Mouse (Mus musculus): Measurements from ENCODE around the gene Rabepk.
"Not testable (repeated sequence)": the region's sequence is repeated elsewhere in the genome, so short reads cannot be mapped to it uniquely, and the experiment has no call there.

Gene Rabepk

DNA sequence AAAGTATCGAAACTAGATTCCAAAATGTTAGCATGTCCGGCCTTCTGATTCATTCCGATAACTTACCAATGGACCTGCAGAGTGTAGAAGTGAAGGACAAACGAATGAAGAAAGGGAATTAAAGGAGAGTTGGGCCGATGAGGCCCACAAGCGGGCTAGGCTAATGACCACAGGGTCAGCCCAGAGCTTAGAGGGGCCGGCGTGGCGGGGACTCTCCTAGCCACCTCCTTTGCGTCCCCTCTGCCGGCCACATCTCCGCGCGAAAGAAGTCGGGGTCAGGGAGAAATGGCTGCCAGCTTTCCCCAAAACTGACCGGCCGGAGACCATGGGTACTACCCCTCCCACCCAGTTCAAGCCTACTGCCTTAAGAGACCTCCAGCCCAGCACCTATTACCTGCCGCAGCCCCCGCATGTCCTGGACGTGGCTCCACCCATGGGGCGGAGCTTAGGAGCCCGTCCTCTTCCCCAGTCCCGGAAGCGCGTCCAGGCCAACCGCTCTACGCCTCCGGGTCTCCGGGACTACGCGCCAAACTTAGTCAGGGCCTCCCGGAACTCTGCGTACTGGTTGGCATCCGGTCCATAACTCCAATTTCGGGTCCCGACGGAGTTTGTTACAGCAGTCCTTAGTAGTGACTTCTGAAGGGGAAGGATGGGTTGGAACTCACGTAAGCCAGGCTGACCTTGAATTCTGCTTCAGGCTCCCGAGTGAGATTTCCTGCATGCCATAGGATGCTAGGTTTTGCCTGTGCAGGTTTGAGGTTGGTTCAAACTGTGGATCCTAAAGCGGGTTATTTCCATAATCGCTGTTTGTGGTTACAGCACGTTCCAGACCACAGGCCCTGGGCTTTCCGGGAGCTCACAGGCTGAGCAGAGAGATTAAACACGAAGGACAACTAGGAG, at the start of gene Rabepk:
Gene Rabepk, minus strand, starts transcription at position 556 of the 900 bp plus-strand sequence.
- DNase-seq (ENCODE audit: low spot score) = peak; percentile 90

DNA sequence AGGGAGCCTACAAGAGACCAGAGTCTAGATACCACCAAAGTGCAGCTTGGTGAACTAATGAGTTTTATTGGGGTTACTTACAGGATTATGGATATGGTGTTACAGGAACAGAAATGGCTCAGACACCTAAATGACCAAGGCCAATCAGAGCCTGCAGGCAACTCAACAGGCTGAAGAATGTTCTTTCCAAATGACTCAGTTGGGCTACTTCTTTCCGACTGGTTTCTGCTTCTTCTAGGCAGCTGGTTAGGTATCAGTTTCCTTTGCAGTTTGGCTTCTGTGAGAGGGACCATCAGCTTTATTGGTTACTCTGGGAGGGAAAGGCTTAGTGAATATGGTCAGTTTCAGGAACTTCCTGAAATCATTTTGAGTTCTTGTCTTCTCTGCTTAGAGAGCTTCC, 48.0 kb upstream of the Rabepk start:
- no peak for DNase-seq (ENCODE audit: low spot score)

DNA sequence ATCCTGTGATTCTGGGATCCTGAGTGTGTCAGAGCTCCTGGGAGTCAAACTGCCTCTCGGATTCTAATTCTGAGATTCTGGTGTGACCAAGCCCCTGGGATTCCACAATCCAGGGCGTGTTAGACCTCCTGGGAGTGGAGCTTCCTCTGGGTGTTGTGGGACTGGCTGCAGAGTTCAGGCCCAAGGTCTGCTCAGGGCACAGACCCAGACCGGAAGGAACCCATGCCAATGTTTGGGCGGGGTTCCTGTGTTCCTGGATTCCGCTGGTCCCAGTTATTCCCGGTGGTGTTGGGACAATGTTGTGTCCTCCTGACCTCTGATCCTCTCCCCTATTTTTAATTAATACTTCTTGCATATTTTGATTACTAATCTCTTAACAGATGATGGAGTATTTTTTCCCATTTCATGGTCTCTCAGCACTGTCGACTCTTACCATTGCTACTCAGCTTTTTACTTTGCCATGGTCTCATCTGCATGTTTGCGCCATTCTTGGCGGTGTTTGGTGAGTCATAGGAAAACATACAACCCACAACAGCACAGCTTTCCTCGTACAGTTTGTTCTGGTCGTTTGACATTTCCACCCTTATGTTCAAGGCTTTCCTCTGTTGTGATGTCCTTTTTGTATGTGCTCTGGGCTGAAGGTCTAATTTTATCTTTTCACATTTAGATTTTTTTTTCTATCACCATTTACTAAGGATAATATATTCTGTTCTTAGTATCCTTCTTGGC, 43.7 kb upstream of the Rabepk start:
- no peak for DNase-seq (ENCODE audit: low spot score)

DNA sequence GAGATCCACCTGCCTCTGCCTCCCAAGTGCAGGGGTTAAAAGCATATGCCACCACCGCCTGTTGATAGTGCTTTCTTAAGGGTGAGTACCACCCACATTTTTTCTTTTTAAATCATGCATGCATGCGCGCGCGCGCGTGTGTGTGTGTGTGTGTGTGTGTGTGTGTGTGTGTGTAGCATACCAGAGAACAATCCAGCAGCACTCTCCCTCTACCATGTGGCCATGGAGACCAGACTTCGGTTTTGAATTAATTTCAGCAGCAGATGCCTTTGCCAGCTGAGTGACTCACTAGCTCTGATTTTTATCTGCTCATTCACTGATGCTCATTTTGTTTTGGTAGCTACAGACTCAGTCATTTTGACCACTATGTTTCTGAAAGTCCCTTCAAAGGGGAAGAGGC, 42.0 kb upstream of the Rabepk start:
- no peak for DNase-seq (ENCODE audit: low spot score)

DNA sequence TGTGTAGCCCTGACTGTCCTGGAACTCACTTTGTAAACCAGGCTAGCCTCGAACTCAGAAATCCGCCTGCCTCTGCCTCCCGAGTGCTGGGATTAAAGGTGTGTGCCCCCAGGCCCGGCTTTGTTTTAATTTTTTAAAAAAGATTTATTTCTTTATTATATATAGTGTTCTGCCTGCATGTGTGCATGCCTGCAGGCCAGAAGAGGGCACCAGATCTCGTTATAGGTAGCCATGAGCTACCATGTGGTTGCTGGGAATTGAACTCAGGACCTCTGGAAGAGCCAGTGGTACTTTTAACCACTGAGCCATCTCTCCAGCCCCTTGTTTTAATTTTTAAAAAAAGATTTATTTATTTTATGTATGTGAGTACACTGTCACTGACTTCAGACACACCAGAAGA, 40.4 kb upstream of the Rabepk start:
- not testable (repeated sequence) for DNase-seq (ENCODE audit: low spot score)

DNA sequence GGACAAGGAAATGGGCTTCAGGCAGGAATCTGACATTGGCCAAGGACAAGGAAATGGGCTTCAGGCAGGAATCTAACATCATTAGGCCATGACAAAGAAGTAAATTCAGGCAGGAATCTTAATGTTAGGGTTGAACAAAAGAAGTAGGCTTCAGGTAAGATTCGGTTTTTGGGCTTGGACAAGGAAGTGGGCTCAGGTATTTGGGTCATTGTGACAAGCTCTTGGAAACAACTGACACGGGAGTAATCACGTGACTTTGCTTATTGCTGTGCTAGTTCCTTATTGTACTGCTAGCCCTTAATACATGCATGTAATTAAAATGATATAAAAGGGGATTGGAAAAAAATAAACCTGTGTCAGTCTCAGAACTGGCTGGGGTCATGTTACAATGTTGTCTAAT, 36.0 kb upstream of the Rabepk start:
- no peak for DNase-seq (ENCODE audit: low spot score)

DNA sequence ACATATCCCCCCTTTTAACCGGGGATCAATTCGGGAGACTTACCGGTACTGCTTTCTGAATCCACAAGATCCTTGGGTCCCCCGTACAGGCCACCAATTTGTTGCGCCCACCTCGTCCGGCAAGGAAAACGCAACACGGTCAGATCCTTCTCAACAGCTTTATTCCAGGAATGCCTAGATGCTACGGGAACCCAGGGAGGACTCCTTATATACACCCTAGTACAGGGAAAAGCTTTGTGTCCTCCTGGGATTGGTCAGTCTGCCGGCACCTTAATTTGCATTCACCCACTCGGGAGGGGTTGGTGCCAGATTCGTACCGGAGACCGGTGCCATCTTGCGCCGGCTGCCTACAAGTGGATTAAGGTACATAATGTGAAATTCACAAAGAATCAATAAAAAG, 33.9 kb upstream of the Rabepk start:
- DNase-seq (ENCODE audit: low spot score) = no peak

DNA sequence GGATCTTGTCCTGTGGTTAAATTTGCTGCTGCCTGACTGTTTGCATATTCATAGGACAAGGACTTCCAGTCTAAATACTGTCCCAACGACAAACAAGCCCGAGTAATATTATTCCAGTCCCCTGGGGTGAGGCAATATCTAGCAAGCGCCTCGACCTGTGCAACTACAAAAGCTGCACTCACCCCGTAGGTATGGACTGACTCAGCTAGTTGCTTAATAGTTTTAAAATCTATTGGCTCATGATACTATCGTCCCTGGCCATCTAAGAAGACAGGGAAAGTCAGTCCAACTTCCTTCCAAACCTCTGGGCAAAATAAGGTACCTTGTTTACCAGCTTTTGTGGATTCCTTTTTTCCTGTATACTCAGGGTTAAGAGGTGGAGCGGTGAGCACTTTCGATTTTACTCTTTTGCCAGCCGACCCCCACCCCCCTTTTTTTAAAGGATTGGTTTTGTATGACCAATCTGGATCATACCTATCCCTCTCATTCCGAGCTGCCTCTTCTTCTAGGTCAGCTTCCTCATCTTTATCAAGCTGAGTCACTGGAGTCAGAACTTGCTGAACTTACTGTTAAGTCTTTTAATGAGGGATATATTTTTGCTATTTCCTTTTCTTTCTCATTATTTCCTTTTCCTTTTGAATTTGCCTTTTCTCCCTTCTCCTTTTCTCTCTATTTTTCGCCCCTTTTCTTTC, 33.2 kb upstream of the Rabepk start, which contains the start of gene Gm34653:
Gene Gm34653, plus strand, starts transcription at position 242 of the 692 bp plus-strand sequence.
- not testable (repeated sequence) for DNase-seq (ENCODE audit: low spot score)

DNA sequence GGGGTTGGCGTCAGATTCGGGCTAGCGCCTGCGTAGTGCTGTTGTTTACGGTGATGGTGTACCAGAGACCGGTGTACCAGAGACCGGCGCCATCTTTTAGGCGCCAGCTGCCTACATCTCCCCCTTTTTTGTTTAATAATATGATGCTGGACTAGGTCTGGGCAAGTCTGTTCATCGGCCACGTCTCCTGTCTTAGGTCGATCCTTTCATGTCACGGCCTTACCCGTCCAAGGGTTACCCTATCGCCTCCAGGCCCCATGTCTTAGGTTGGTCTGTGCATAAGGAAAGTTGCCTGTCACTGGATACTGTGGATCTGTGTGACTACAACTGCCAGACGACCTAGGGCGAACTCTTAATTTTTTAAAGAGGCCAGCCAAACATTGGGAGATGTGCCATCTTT, 30.4 kb upstream of the Rabepk start:
- not testable (repeated sequence) for DNase-seq (ENCODE audit: low spot score)

DNA sequence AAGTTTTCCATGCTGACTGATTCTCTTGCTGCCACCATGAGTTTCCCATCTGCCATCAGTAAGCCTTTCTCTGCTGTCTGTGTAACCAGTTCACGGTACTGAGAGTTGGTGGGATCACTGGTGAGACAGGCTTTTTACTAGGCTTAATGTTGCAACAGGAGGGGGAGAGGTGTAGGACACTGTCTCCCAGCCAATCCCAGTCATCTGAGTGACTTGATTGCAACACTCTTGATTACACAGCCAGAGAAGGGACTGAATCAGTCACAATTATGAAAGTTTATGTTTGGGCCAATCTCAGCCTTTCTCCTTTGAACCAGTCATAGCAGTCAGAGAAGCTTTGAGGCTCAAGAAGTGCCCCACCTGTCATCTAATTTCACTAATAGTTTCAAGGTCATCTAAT, 28.3 kb upstream of the Rabepk start:
- peak; percentile 83 for DNase-seq (ENCODE audit: low spot score)

DNA sequence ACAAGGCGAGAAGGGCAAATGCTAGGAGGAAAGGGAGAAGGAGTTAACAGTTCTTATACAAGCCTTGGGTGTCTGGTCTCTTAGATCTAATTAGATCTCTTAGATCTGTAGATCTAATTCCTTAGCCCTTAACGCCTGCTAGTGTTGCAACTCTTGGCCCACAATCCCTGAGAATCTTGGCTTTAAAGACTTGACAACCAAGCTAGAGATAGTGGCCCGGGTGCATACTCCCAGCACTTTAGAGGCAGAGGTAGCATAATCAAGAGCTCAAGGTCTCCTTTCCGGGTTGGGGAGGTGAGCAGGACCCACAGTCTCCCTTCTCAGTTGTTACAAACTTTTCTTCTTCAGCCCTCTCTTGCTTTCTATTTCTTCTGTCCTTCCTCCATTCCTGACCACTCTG, 27.9 kb upstream of the Rabepk start:
- peak; percentile 43 for DNase-seq (ENCODE audit: low spot score)

DNA sequence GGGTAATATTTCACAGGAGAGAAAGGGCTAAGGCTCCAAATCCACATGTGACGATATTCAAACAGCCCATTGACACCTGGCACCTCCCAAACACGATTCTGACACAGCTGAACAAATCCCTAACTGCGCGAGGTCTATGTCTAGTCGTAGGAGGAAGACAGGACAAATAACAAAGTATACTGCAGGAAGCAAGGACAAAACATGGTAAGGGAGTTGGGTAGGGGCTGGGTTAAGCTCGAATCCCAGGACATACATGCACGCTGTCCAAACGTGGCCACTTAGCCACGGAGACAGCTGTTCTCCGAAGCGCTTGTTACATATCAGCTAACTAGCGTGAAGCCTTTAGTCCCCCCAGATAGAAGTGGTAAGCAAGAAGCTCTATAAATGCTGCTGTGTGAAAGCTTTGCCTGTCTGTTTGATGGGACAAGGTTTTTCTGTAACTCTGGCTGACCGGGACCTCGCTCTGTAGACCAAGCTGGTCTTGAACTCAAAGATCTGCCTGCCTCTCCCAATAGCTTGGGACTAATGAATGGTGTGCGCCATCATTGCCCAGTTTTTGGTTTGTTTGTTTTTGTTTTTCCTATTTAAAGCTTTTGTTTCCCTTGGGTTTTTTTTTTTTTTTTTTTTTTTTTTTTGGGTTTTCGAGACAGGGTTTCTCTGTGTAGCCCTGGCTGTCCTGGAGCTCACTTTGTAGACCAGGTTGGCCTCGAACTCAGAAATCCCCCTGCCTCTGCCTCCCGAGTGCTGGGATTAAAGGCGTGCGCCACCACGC, 26.9 kb upstream of the Rabepk start:
- DNase-seq (ENCODE audit: low spot score) = no peak

DNA sequence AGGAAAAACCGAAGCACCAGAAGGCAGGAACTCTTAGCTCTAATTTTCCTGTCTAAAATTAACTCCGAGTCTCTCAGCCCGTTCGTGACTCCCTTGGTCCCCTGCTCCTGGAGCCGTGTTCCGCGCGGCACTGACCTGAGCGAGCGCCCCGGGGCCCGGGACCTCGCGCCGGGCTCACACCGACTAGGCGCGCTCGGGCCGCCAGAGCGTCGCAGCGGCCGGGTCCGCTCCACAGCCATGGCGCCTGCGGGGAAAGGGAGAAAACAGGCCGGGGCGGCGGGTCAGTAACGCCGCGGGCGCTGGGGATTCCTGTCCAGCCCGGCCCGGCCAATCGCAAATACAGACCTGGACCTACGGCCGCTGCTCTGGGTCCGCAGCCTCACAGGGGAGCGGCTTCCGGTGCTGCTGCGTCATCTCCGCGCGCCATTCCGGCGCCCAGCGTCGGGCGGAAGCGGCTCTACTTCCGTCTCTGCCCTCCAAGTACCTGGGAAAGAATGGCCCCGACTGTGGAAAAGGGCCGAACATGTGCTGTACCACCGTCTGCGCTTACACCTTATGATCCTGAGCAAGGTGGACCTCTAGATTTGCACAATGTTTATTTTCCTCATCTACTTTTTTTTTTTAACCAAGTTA, 26.2 kb upstream of the Rabepk start, which contains the start of gene Fbxw2:
Gene Fbxw2, minus strand, starts transcription at position 485 of the 633 bp plus-strand sequence.
- DNase-seq (ENCODE audit: low spot score) = peak; percentile 89

DNA sequence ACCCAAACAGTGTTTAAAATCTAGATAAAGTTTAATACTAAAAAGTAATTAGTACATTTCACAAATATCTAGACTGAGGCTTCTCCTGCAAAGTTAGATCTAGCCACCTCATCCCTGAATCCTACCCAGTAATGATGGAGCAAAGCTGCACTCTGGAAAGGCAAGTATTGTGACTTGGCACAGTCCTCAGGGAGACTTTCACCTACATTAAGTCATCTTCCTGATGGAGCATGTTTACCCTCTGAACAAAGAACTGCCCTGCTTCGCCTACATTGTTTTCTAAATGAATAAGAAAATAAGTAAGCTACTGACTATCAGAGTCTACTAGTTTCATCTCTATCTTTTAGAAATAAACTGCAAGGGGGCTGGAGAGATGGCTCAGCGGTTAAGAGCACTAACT, 18.8 kb upstream of the Rabepk start:
- peak; percentile 73 for DNase-seq (ENCODE audit: low spot score)

DNA sequence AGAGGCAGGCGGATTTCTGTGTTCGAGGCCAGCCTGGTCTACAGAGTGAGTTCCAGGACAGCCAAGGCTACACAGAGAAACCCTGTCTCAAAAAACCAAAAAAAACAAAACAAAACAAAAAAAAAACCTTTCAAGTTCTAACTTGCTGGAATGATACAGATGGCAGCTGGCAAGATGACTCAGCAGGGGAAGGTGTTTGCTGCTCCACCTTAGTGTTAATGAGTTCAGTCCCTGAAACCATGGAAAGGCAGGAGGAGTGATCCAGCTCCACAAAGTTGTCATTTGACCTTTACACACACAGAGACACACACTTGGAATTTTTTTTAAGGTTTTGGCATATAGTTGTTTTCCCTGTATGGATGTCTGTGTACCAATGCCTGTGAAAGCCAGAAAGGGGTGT, 16.2 kb upstream of the Rabepk start:
- DNase-seq (ENCODE audit: low spot score) = not testable (repeated sequence)

DNA sequence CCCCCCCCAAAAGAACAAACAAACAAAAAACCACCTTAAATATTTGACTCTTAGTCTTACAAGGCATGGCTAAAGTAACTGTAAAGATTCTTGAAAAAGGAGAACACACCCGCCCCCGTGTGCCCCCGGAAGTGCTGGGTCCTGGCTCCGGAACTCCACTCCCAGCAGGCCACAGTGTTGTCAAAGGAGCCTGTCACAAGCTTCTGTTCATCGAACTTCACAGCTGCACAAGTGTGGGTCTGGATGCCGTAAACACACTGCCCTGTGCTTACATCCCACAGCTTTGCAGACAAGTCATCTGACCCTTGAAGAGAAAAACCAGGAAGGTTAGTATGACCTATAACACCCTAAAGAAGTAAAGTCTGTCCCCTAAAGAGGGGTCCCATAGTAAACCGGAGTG, 13.0 kb upstream of the Rabepk start:
- DNase-seq (ENCODE audit: low spot score) = no peak

DNA sequence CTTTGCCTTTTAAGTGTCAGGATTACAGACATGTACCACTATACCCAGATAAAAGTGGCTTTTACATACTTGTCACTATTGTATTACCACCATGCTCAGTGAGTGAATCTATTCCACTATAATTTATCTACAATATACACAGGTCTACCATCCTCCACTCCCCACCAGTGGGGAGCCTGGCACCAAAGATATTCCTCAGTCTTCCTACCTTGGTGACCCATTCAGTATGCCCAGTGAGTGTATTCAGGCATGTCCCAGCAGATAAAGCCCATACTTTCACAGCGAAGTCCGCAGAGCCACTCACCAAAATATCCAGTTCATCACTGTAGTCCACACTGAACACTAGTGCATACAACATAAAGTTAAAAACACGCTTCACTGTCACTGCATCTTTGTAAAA, 11.1 kb upstream of the Rabepk start:
- DNase-seq (ENCODE audit: low spot score) = no peak

DNA sequence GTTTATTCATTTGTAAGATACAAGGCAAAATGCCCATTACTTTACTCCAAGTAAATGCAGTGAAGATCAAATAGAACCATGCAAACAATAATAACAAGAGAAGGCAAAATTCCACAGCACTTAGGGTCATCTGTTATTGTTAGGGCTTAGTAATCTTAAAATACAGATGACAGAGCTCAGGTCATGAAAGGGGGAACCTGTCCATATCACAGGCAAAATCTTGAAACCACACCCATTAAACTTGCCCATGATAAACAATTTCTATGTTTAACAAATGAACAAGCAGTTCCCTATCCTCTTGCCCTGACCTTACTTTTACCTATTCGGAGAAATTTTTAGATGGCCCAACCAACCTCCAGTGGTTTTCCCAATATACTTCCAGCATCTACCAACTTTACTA, 9.9 kb upstream of the Rabepk start:
- DNase-seq (ENCODE audit: low spot score) = no peak

DNA sequence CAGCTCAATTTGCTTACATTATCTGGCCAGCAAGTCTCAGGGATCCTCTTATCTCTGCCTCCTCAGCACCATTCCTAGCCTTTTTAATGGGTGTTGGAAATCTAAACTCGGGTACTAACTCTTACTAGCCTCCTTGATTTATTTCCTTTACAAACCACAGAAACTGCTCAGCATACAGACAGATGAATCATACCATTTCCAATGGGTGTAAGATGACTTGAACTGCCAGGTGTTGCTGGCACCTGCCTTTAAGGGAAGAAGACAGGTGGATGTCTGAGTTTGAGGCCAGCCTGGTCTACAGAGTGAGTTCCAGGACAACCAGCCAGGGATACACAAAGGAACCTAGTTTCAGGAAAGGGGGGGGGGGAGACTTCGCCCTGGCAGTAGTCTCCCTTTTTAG, 8.3 kb upstream of the Rabepk start:
- no peak for DNase-seq (ENCODE audit: low spot score)

DNA sequence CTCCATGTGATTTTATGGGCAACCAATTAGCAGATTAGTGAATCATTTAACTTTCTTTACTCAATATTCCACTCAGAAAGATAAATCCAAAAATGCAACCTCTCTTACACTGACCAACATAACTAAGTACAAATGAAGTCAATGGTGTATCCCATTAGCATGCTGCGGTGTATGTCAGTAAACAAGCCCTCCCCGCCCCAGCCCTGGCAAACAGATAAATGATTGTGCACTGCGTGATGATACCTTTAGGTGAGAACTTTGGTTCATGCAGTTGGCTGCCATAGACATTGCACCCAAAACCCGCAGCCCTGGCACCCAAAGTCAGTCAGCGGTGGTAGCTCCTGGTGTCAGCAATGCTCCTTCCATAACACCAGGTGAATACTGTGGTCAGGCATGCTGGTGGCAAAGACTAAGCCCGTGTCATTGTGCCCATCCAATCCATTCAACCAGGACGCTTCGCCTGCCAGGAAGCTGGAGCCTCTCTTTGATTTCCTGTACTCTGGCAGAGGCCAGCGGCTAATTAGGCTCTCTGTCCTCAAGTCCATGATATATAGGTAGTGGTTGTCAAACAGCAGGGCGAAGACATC, 5.7 kb upstream of the Rabepk start:
- DNase-seq (ENCODE audit: low spot score) = no peak

DNA sequence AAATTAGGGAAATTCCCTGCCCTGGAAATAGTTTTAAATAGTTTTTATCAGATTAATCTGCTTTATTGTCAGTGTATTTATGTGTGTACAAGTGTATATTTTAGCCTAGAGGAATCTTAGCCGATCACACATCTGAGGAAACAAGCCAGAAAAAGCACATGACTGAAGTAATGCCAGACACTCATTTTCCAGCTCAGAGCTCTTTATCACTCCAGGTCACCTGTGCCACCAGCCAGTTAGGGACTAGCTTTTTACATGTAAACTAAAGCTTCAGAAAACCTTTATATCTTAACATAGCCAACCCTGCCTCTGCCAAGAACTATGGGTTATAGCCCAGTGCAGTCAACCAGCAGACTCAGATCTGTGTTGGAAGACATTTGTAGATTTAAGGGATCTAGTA, 5.1 kb upstream of the Rabepk start:
- no peak for DNase-seq (ENCODE audit: low spot score)
